Mouse (Mus musculus) adrenal gland, postnatal 10 days (tissue): ENCODE data around the gene Hunk. TPM values are rescaled to one million over a fixed set of nuclear protein-coding genes. Genes with fewer than 3 reads are reported as not detected.
A peak's percentile ranks its signal among the peaks of the same experiment; 100 is the strongest.

ENCODE experiments used
- DNase-seq: peaks from one replicate; pipeline ENCODE4 v3.0.0; 2021; ENCODE audit warnings: mixed read lengths
- total RNA-seq, 2 experiments: library from RNA; stranded (reverse); gene quantifications; 2 replicates each; pipeline ENCODE4 v1.2.3; 2021

Gene Hunk
- total RNA-seq, 2 experiments from 2014 or later, result 5.5 to 7.7 TPM

GRCm38 (mm10) chr16:90394761-90395160 is 8.9 kb downstream of the Hunk start:
- no peak for DNase-seq

GRCm38 (mm10) chr16:90395996-90396556 is 10.3 kb downstream of the Hunk start:
- no peak for DNase-seq

DNA sequence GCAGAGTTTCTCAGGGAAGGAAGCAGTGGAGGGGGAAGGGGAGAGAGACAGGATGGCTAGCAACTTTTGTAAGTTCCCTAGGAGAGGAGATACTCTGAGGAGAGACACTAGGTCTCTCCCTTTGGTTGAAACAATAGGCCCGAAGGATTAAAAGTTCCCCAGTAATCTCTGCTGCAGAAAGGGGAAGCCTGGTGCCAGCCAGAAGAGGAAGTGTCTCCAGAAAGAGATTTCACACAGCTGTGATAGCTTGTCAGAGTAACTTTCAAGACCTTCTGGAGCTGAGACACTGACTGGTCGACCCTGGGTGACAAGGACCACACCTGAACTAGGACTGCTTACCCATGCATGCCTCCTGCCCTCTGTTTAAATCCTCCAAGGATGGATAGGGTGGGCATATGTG is 11.1 kb downstream of the Hunk start:
- no peak for DNase-seq

- DNase-seq, result peak; percentile 47
Observed at GRCm38 (mm10) chr16:90400314-90400713, 14.5 kb downstream of the Hunk start.

DNA sequence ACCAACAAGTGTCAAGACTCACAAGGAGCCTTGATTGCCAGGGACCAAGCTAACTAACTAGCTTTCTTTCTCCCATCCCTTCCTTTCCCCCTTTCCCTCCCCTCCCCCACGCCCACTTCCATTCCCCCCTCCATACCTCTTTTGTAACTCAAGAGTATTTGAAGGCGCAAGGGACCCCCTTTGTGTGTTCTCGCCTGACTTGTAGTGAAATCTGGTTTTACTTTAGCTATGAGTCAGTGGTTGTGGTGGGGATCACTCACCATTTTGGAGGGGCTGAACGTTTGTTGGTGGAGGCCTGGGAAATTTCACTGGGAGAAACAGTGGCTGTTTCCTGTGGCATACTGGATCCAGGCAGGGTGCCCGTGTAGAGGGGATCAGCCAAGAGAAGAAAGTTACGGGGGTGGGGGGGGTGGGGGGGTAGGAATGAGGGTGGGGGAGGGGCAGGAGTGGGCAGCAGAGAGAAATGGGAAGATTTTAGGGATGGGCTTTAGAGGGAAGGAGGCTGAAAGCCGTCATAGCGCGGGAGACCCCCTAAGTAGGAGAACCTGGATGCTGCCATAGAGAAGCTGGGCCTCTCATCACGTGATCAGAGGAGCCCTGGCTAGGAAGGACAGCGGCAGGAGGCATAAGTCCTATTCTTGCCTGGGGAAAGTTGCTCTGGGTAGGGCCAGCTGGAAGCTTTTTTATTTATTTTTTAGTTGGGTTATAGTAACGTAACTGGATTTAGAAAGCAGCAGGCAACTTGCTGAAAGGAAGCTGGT is 15.3 kb downstream of the Hunk start:
- no peak for DNase-seq

DNA sequence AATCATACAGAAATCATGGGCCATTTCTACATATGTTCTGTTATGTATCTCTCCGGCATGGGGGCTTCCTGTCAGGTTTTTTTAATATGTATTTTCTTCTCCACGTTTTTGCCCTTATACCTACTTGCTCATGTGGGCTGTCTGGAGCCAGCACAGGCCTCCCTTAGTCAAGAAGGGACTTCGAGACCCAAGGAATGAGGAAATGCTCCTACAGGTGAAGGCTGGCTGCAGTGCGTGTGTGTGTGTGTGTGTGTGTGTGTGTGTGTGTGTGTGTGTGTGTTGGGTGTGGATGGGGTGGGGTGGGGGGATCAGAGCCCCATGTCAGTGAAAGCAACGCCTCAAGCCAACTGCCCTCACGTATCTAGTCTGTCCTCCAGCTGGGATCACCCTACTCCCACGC is 16.5 kb downstream of the Hunk start:
- DNase-seq, result no peak

DNA sequence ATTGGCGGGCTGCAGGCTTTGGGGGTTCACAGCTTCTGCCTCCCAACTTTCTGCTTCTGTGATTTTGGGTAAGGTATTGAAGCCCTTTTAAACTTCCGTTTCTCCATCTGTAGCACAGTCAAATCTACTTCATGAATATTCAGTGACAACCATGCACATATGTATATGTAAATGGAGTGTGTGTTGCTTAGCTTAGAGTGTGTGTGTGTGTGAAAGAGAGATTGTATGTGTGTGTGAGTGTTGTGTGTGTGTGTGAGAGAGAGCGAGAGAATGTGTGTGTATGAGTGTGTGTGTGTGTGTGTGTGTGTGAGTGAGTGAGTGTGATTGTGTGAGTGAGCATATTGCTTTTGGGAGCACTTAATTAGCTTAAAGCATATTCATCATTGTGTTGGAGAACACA is 19.4 kb downstream of the Hunk start:
- no peak for DNase-seq

GRCm38 (mm10) chr16:90405599-90405998 is 19.8 kb downstream of the Hunk start:
- DNase-seq, result no peak

GRCm38 (mm10) chr16:90407541-90408289 is 21.9 kb downstream of the Hunk start:
- no peak for DNase-seq

GRCm38 (mm10) chr16:90412096-90413082 is 26.6 kb downstream of the Hunk start:
- DNase-seq, result no peak

DNA sequence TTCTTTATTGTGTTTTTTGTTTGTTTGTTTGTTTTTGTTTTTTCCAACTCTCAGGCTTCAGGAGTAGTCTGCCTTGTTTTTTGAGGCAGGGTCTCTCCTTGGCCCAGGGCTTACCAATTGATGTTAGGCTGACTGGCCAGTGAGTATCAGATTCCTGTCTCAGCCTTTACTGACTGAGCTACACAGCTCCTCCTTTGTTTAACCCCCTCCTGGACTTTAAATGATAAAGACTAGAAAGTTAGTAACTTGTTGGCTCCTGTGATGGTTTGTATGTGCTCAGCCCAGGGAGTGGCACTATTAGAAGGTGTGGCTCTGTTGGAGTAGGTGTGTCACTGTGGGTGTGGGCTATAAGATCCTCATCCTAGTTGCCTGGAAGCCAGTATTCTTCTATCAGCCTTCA is 30.8 kb downstream of the Hunk start:
- no peak for DNase-seq

DNA sequence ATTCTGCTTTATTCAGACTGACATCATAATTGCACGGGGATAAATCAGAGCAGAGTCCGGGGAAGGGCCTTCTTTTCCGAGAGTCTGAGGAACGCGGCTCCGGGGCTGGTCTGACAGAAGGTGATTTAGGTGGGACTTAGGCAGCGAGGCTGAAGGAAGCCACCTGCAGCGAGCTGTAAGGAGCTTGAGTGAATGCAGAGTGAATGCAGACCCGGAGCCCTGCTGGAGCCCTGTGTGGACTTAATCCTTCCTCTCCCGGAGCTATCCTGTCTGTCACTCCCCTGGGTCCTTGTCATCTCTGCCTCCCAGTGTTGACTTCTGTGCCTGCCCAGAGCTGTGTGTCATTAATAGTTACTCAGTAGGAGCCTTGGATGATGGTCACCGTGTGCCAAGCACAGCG is 32.8 kb downstream of the Hunk start:
- peak; percentile 31 for DNase-seq

- no peak for DNase-seq
Observed at GRCm38 (mm10) chr16:90421145-90421544, 35.3 kb downstream of the Hunk start.

DNA sequence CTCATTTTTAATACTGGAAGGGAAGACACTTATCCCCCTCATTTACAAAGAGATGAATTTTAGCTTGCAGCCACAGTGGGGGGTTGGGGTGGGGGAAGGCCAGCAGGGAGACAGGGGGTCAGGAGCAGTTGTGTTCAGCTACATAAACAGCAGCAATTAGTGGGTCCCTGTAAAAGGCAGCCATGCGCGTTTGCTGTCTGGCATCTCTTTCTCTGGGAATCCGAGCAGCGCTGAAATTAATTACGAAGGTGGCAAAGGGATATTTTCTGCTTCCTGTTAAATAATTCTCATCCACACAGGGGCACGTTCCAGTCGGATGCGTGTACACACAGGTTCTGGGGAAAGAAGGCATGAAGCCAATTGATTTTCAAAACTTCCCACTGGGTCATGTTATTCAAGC is 35.7 kb downstream of the Hunk start:
- DNase-seq, result no peak

DNA sequence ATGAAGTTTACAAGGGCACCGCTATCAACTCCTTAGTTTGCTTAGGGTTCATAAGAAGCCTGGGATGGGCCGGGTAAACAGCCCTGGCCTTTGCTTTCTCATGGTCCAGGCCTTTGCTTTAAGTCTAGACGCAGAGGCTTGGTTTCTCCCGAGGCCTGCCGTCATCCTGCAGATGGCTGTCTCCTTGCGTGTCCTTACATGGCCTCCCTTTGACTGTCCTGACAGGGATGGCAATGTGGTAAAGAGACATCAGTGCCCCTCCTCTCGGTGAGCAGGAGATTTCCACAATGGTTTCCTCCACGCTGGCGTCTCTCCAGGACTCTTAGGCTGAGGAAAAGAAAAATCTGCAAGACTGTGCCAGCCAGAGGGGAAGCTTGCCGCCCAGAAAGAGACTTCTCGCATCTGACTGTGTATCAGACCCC is 36.3 kb downstream of the Hunk start:
- DNase-seq, result peak; percentile 66

DNA sequence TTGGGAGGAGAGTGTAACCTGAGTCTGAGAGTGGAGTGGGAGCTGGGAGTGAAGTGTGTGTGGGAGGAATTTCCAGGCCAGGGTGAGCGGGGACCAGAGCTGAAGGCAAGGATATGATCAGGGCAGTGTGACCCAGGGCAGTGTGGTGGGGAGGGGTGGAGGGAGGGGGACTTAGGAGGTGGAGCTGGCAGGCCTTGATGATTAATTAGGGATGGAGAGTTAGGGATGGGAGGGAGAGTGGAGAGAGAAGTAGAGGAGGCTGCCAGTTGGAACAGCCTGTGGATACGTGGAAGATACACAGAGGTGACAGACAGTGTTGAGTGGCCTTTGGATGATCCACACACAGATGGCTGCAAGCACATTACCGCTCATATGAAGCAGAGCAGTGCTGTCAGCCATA is 38.1 kb downstream of the Hunk start:
- no peak for DNase-seq

GRCm38 (mm10) chr16:90424391-90424790 is 38.6 kb downstream of the Hunk start:
- no peak for DNase-seq

DNA sequence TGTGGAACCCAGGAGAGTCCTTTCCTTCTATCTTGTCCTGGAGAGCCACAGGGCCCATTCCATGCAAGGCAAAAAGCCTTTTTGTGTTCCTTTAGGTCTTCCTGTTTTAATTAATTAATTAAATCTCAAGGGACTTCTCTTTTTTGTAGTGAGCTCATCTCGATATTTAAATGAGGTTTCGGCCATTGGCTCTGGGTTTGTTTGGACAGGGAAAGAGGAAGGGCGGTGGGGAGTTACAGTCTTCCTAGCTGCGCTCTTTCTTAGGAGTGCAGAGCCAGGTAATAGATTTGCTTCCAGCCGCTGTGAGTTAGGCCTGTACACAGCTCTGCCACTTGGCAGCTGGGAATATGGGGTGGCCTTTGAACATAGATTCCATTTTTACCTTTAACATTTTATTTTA is 40.4 kb downstream of the Hunk start:
- DNase-seq, result no peak

- DNase-seq, result no peak
Observed at GRCm38 (mm10) chr16:90427838-90428630, 42.2 kb downstream of the Hunk start.

DNA sequence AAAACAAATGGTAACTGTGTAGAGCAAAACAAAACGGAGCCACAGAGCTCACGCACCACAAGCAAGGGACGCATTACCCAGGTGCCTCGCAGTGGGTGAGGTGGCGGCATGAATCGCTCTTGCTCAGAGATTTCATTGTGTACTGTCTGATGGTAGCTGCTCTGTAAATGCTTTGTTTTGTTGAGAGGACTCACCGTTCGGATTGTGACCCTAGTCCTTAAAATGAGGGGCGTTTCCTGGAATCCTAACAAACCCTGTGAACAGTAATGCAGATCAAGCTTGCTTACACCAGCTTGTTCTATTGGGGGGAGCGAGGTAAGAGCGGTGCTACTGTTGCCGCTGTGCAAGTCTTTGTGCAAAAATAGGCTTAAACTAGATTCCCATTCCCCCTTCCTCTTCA is 47.7 kb downstream of the Hunk start:
- no peak for DNase-seq

GRCm38 (mm10) chr16:90435231-90435630 is 49.4 kb downstream of the Hunk start:
- DNase-seq, result no peak
